Comparison of ENCODE assay signal across 9 mouse cellular contexts in the genomic region with DNA sequence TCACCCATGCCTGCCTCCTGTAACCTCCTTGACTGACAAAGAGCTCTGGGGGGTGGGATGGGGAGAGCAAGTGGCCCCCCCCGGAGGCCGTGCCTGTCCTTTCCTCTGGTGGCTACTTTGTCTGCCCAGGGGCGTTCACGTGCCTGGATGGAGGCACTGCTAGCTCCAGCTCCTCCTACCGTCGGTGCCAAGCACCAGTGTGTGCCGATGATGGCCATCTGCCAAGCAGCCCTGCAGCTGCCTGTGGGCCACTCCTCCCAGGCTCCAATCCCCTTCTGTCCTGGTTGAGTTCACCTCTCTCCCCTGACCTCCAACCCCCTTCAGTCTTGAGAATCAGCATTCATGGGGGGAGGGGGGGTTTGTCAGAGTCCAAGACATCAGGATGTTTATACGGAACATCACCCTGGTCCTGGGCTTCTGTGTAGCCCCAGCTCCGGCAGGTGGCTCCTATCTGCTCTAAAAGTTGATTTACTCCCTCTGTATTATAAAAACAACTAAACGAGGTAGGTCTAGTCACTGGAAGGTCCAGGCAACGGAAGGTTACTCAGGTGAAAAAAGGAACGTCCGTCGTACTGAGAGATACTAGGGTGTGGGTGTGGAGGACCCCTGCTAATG. TPM values are rescaled to one million over a fixed set of nuclear protein-coding genes. Genes with fewer than 3 reads are reported as not detected.
DNase-seq lines count a peak whose midpoint lies in the region; ATAC-seq lines count a peak whose summit lies in the region.
"Had no signal": no experiment of that assay in that cellular context is flagged by ENCODE, and none has a peak within 500 bp of the region (broad histone marks: within the 10 kb centered on the region; RNA-seq: fewer than 3 reads in every experiment).

No protein-coding gene starts in this region.

- peak; percentile 34 for DNase-seq in embryo, embryonic 10 days (ENCODE audit: low spot score)
- no peak for DNase-seq in embryo, embryonic 9.5 days (ENCODE audit: extremely low spot score)
- DNase-seq in adrenal gland, postnatal 36 days: peak; percentile 53 to 74
- peak; percentile 50 to 63 for DNase-seq in gastrocnemius, postnatal 4 days (ENCODE audit: low spot score in 2 of 2)
- peak; percentile 59 to 74 for DNase-seq in kidney, adult 8-10 months
- peak; percentile 91 for DNase-seq in left cerebral cortex, postnatal 4 days
- DNase-seq in right cerebral cortex, postnatal 10 days (ENCODE audit: low spot score in 2 of 2): peak; percentile 75 to 79

- H3K9me3 ChIP-seq in liver, embryonic 12.5 days (replicated peaks): no peaks in the 10 kb centered on the region

- H3K9ac ChIP-seq in liver, embryonic 12.5 days: no peak overlapping the region

- intact Hi-C loops in left cerebral cortex, postnatal 4 days (cut with DNase I): no loop called here

- H3K27ac ChIP-seq in liver, embryonic 12.5 days: no peak overlapping the region
- H3K27ac ChIP-seq: macrophage had no signal

- H3K4me3 ChIP-seq in liver, embryonic 12.5 days: no peak overlapping the region

- no peaks in the 10 kb centered on the region for H3K4me1 ChIP-seq in liver, embryonic 12.5 days

- no peaks in the 10 kb centered on the region for H3K27me3 ChIP-seq in liver, embryonic 12.5 days (replicated peaks)

- no peaks in the 10 kb centered on the region for H3K36me3 ChIP-seq in liver, embryonic 12.5 days

- H3K4me2 ChIP-seq in liver, embryonic 12.5 days: no peak overlapping the region

- no peak for ATAC-seq in liver, embryonic 12.5 days

- WGBS in liver, embryonic 12.5 days (ENCODE audit: insufficient replicate concordance): 56% methylated on average over 14 of the region's 14 CpGs

RNA-seq across cellular contexts. Expression of a gene that starts 57.3 kb away (rescaled TPM):
- total RNA-seq in adrenal gland, postnatal 36 days (2021): 10 to 100 TPM; 54.7 to 58.7 TPM
- 10 to 100 TPM; 21.6 to 24.6 TPM for total RNA-seq in gastrocnemius, postnatal 4 days (2021)
- 10 to 100 TPM; 56.9 to 58.6 TPM for total RNA-seq in left cerebral cortex, postnatal 4 days (2021)
- polyA plus RNA-seq in liver, embryonic 12.5 days (2016; fragmentation: Nextera tagmentation; extraction: Ambion mirVana): 26.4 and 29.6 TPM in 2 replicates
